Mouse (Mus musculus): ENCODE measurements around the gene Snd1. TPM values are rescaled to one million over a fixed set of nuclear protein-coding genes. Genes with fewer than 3 reads are reported as not detected.

Gene Snd1
- polyA plus RNA-seq, 1 experiment = 155 TPM

- peaks cover 19% of the 10 kb centered on the region for H3K79me3 ChIP-seq (ENCODE audit: low read depth)
- peaks cover 81% of the 10 kb centered on the region for H3K79me2 ChIP-seq (ENCODE audit: control insufficient read depth, insufficient read depth)
- no peaks in the 10 kb centered on the region for H3K27me3 ChIP-seq (ENCODE audit: control insufficient read depth, insufficient read depth, insufficient read length)
- TF ChIP-seq MYOD1 (IDR thresholded peaks at IDR 0.05; ENCODE audit: control insufficient read depth, insufficient read length, low read depth) = peak; percentile 58
- no peak for TF ChIP-seq USF1 (IDR thresholded peaks at IDR 0.05; ENCODE audit: low read depth)
- peaks cover 56% of the 10 kb centered on the region for H3K36me3 ChIP-seq (ENCODE audit: control insufficient read depth, insufficient read depth)
- no peak overlapping the region for H3K4me3 ChIP-seq (ENCODE audit: insufficient read depth, poor library complexity, severe bottlenecking)
- H3ac ChIP-seq (ENCODE audit: control insufficient read depth, insufficient read length, low read depth) = no peak overlapping the region
Measured at GRCm38 (mm10) chr6:28628408-28628807, 153.5 kb downstream of the Snd1 start.

- peaks cover 19% of the 10 kb centered on the region for H3K79me3 ChIP-seq (ENCODE audit: low read depth)
- peaks cover 81% of the 10 kb centered on the region for H3K79me2 ChIP-seq (ENCODE audit: control insufficient read depth, insufficient read depth)
- peaks cover 63% of the 10 kb centered on the region for H3K36me3 ChIP-seq (ENCODE audit: control insufficient read depth, insufficient read depth)
- TF ChIP-seq MYOG (IDR thresholded peaks at IDR 0.05; ENCODE audit: control insufficient read depth, extremely low read depth, insufficient read length) = no peak
- TF ChIP-seq CTCF (IDR thresholded peaks at IDR 0.05; ENCODE audit: control insufficient read depth, insufficient read depth, insufficient read length) = no peak
- TF ChIP-seq MAX (IDR thresholded peaks at IDR 0.05) = no peak
- TF ChIP-seq FOSL1 (IDR thresholded peaks at IDR 0.05; ENCODE audit: insufficient read depth, low read length, poor library complexity, severe bottlenecking) = no peak
- TF ChIP-seq CEBPB (IDR thresholded peaks at IDR 0.05; ENCODE audit: low read depth) = no peak
- TF ChIP-seq MYOD1 (IDR thresholded peaks at IDR 0.05; ENCODE audit: control insufficient read depth, insufficient read length, low read depth) = no peak
- TF ChIP-seq USF1 (IDR thresholded peaks at IDR 0.05; ENCODE audit: low read depth) = no peak
- no peak overlapping the region for H3ac ChIP-seq (ENCODE audit: control insufficient read depth, insufficient read length, low read depth)
- H3K27me3 ChIP-seq (ENCODE audit: control insufficient read depth, insufficient read depth, insufficient read length) = no peaks in the 10 kb centered on the region
- no peak overlapping the region for H3K4me3 ChIP-seq (ENCODE audit: insufficient read depth, poor library complexity, severe bottlenecking)
Measured at GRCm38 (mm10) chr6:28629866-28630265, 154.9 kb downstream of the Snd1 start.

GRCm38 (mm10) chr6:28630926-28631325 lies 156.0 kb downstream of the Snd1 start:
- H3K27me3 ChIP-seq (ENCODE audit: control insufficient read depth, insufficient read depth, insufficient read length) = no peaks in the 10 kb centered on the region
- H3K79me2 ChIP-seq (ENCODE audit: control insufficient read depth, insufficient read depth) = peaks cover 81% of the 10 kb centered on the region
- peaks cover 54% of the 10 kb centered on the region for H3K36me3 ChIP-seq (ENCODE audit: control insufficient read depth, insufficient read depth)
- H3ac ChIP-seq (ENCODE audit: control insufficient read depth, insufficient read length, low read depth) = no peak overlapping the region
- no peak overlapping the region for H3K4me3 ChIP-seq (ENCODE audit: insufficient read depth, poor library complexity, severe bottlenecking)
- TF ChIP-seq MAX (IDR thresholded peaks at IDR 0.05) (no peak), USF1 (IDR thresholded peaks at IDR 0.05; ENCODE audit: low read depth) (no peak), CTCF (IDR thresholded peaks at IDR 0.05; ENCODE audit: control insufficient read depth, insufficient read depth, insufficient read length) (no peak), MYOD1 (IDR thresholded peaks at IDR 0.05; ENCODE audit: control insufficient read depth, insufficient read length, low read depth) (no peak), MYOG (IDR thresholded peaks at IDR 0.05; ENCODE audit: control insufficient read depth, extremely low read depth, insufficient read length) (no peak), FOSL1 (IDR thresholded peaks at IDR 0.05; ENCODE audit: insufficient read depth, low read length, poor library complexity, severe bottlenecking) (no peak), CEBPB (IDR thresholded peaks at IDR 0.05; ENCODE audit: low read depth) (no peak)
- peaks cover 17% of the 10 kb centered on the region for H3K79me3 ChIP-seq (ENCODE audit: low read depth)

- TF ChIP-seq MAX (IDR thresholded peaks at IDR 0.05) = no peak
- TF ChIP-seq CTCF (IDR thresholded peaks at IDR 0.05; ENCODE audit: control insufficient read depth, insufficient read depth, insufficient read length) = no peak
- TF ChIP-seq CEBPB (IDR thresholded peaks at IDR 0.05; ENCODE audit: low read depth) = no peak
- TF ChIP-seq MYOG (IDR thresholded peaks at IDR 0.05; ENCODE audit: control insufficient read depth, extremely low read depth, insufficient read length) = no peak
- no peak for TF ChIP-seq FOSL1 (IDR thresholded peaks at IDR 0.05; ENCODE audit: insufficient read depth, low read length, poor library complexity, severe bottlenecking)
- no peak for TF ChIP-seq USF1 (IDR thresholded peaks at IDR 0.05; ENCODE audit: low read depth)
- TF ChIP-seq MYOD1 (IDR thresholded peaks at IDR 0.05; ENCODE audit: control insufficient read depth, insufficient read length, low read depth) = no peak
- Histone ChIP-seq H3ac (ENCODE audit: control insufficient read depth, insufficient read length, low read depth) (no peak overlapping the region), H3K79me3 (ENCODE audit: low read depth) (peaks cover 20% of the 10 kb centered on the region)
Measured at GRCm38 (mm10) chr6:28633120-28633519, 158.2 kb downstream of the Snd1 start.

GRCm38 (mm10) chr6:28633656-28634055 lies 158.7 kb downstream of the Snd1 start:
- Histone ChIP-seq H3K36me3 (ENCODE audit: control insufficient read depth, insufficient read depth) (peaks cover 35% of the 10 kb centered on the region), H3K4me3 (ENCODE audit: insufficient read depth, poor library complexity, severe bottlenecking) (no peak overlapping the region), H3K79me2 (ENCODE audit: control insufficient read depth, insufficient read depth) (peaks cover 90% of the 10 kb centered on the region), H3K79me3 (ENCODE audit: low read depth) (peaks cover 18% of the 10 kb centered on the region), H3ac (ENCODE audit: control insufficient read depth, insufficient read length, low read depth) (no peak overlapping the region), H3K27me3 (ENCODE audit: control insufficient read depth, insufficient read depth, insufficient read length) (no peaks in the 10 kb centered on the region)
- no peak for TF ChIP-seq CTCF (IDR thresholded peaks at IDR 0.05; ENCODE audit: control insufficient read depth, insufficient read depth, insufficient read length)
- no peak for TF ChIP-seq CEBPB (IDR thresholded peaks at IDR 0.05; ENCODE audit: low read depth)
- no peak for TF ChIP-seq MAX (IDR thresholded peaks at IDR 0.05)
- TF ChIP-seq USF1 (IDR thresholded peaks at IDR 0.05; ENCODE audit: low read depth) = no peak
- no peak for TF ChIP-seq MYOD1 (IDR thresholded peaks at IDR 0.05; ENCODE audit: control insufficient read depth, insufficient read length, low read depth)
- TF ChIP-seq FOSL1 (IDR thresholded peaks at IDR 0.05; ENCODE audit: insufficient read depth, low read length, poor library complexity, severe bottlenecking) = no peak
- TF ChIP-seq MYOG (IDR thresholded peaks at IDR 0.05; ENCODE audit: control insufficient read depth, extremely low read depth, insufficient read length) = no peak

More at GRCm38 (mm10) chr6:28633120-28633519, 158.2 kb downstream of the Snd1 start:
- H3K79me2 ChIP-seq (ENCODE audit: control insufficient read depth, insufficient read depth) = peaks cover 90% of the 10 kb centered on the region
- H3K4me3 ChIP-seq (ENCODE audit: insufficient read depth, poor library complexity, severe bottlenecking) = no peak overlapping the region
- H3K36me3 ChIP-seq (ENCODE audit: control insufficient read depth, insufficient read depth) = peaks cover 39% of the 10 kb centered on the region
- H3K27me3 ChIP-seq (ENCODE audit: control insufficient read depth, insufficient read depth, insufficient read length) = no peaks in the 10 kb centered on the region

GRCm38 (mm10) chr6:28635092-28635491 lies 160.2 kb downstream of the Snd1 start:
- H3K79me2 ChIP-seq (ENCODE audit: control insufficient read depth, insufficient read depth) = peaks cover 92% of the 10 kb centered on the region
- no peaks in the 10 kb centered on the region for H3K27me3 ChIP-seq (ENCODE audit: control insufficient read depth, insufficient read depth, insufficient read length)
- H3K79me3 ChIP-seq (ENCODE audit: low read depth) = peaks cover 13% of the 10 kb centered on the region
- no peak overlapping the region for H3ac ChIP-seq (ENCODE audit: control insufficient read depth, insufficient read length, low read depth)
- no peak overlapping the region for H3K4me3 ChIP-seq (ENCODE audit: insufficient read depth, poor library complexity, severe bottlenecking)
- TF ChIP-seq USF1 (IDR thresholded peaks at IDR 0.05; ENCODE audit: low read depth) (no peak), CTCF (IDR thresholded peaks at IDR 0.05; ENCODE audit: control insufficient read depth, insufficient read depth, insufficient read length) (no peak), CEBPB (IDR thresholded peaks at IDR 0.05; ENCODE audit: low read depth) (no peak), MYOD1 (IDR thresholded peaks at IDR 0.05; ENCODE audit: control insufficient read depth, insufficient read length, low read depth) (no peak), MAX (IDR thresholded peaks at IDR 0.05) (no peak), FOSL1 (IDR thresholded peaks at IDR 0.05; ENCODE audit: insufficient read depth, low read length, poor library complexity, severe bottlenecking) (no peak), MYOG (IDR thresholded peaks at IDR 0.05; ENCODE audit: control insufficient read depth, extremely low read depth, insufficient read length) (no peak)
- peaks cover 30% of the 10 kb centered on the region for H3K36me3 ChIP-seq (ENCODE audit: control insufficient read depth, insufficient read depth)

Measured in C2C12 (cell line).